Mouse (Mus musculus) gastrocnemius, postnatal 10 days (tissue): ENCODE measurements at regions not wholly inside any gene's neighbourhood (a gene's known extent, or its start where the extent isn't known, plus 50 kb on each side); places are given as distances from the start of the nearest gene placed in this dataset.

Experiments
- DNase-seq: peaks from one replicate; pipeline ENCODE4 v3.0.0; 2021; ENCODE audit warnings: mixed read lengths

- no peak for DNase-seq
Observed at GRCm38 (mm10) chr9:83273361-83273975, 127.0 kb upstream of the Hmgn3 start.

GRCm38 (mm10) chr9:83265736-83266135, 119.3 kb upstream of the Hmgn3 start:
- no peak for DNase-seq

GRCm38 (mm10) chr9:83259511-83259910, 113.0 kb upstream of the Hmgn3 start:
- no peak for DNase-seq

GRCm38 (mm10) chr9:83258986-83259385, 112.5 kb upstream of the Hmgn3 start:
- DNase-seq: no peak

GRCm38 (mm10) chr9:83258476-83258875, 112.0 kb upstream of the Hmgn3 start:
- DNase-seq: no peak

GRCm38 (mm10) chr9:83254356-83254755, 107.9 kb upstream of the Hmgn3 start:
- no peak for DNase-seq

GRCm38 (mm10) chr9:83253789-83254188, 107.3 kb upstream of the Hmgn3 start:
- DNase-seq: no peak

- DNase-seq: no peak
Observed at GRCm38 (mm10) chr9:83251793-83252192, 105.3 kb upstream of the Hmgn3 start.

- DNase-seq: no peak
Observed at GRCm38 (mm10) chr9:83249871-83250270, 103.4 kb upstream of the Hmgn3 start.

- DNase-seq: no peak
Observed at GRCm38 (mm10) chr9:83248164-83248730, 101.8 kb upstream of the Hmgn3 start.

- DNase-seq: peak; percentile 21
Observed at GRCm38 (mm10) chr9:83247066-83247668, 100.7 kb upstream of the Hmgn3 start.

GRCm38 (mm10) chr9:83241119-83241518, 94.6 kb upstream of the Hmgn3 start:
- no peak for DNase-seq

- no peak for DNase-seq
Observed at GRCm38 (mm10) chr9:83239097-83239496, 92.6 kb upstream of the Hmgn3 start.

GRCm38 (mm10) chr9:83221866-83222265, 75.4 kb upstream of the Hmgn3 start:
- no peak for DNase-seq

GRCm38 (mm10) chr9:83202583-83202982, 56.1 kb upstream of the Hmgn3 start:
- no peak for DNase-seq

- no peak for DNase-seq
Observed at GRCm38 (mm10) chr9:83199771-83200170, 53.3 kb upstream of the Hmgn3 start.

GRCm38 (mm10) chr9:83199176-83199575, 52.7 kb upstream of the Hmgn3 start:
- DNase-seq: no peak

GRCm38 (mm10) chr9:83197013-83197412, 50.5 kb upstream of the Hmgn3 start:
- no peak for DNase-seq
